Mouse (Mus musculus) MEL (cell line): Measurements from ENCODE around the gene Tex28. TPM values are rescaled to one million over a fixed set of nuclear protein-coding genes. Genes with fewer than 3 reads are reported as not detected.
"Not testable (repeated sequence)": the region's sequence is repeated elsewhere in the genome, so short reads cannot be mapped to it uniquely, and the experiment has no call there.

Experiments used
- DNase-seq: peaks from one replicate; pipeline ENCODE4 v3.0.0; 2011; ENCODE audit warnings: low read depth, low spot score
- H3K27ac ChIP-seq: 2 replicates; pipeline ENCODE4 v1.5.1; 2012; ENCODE audit warnings: low read depth, mild to moderate bottlenecking, control low read depth, low read length, moderate library complexity; ENCODE audit not compliant: control insufficient read depth
- H3K27me3 ChIP-seq, 2 experiments: fragments of 150-350 bp in 1 of 2; sonication (generic) in 1 of 2; 2 replicates each; pipeline ENCODE4 v1.6.1; 2012; ENCODE audit warnings: low read length in 2 of 2, mild to moderate bottlenecking in 2 of 2, improper control_type of control experiment in 1 of 2, moderate library complexity in 1 of 2; ENCODE audit not compliant: insufficient read depth in 2 of 2, control insufficient read depth in 1 of 2
- H3K36me3 ChIP-seq, 2 experiments: 2 replicates each; pipeline ENCODE4 v1.6.1; 2012 to 2014; ENCODE audit warnings: low read length in 2 of 2, improper control_type of control experiment in 1 of 2, inconsistent platforms in 1 of 2, mild to moderate bottlenecking in 1 of 2; ENCODE audit not compliant: insufficient read depth in 2 of 2, control insufficient read depth in 1 of 2
- H3K4me1 ChIP-seq, 2 experiments: fragments of 150-350 bp in 1 of 2; sonication (generic) in 1 of 2; 2 replicates each; pipeline ENCODE4 v1.6.1; 2012; ENCODE audit warnings: low read length in 2 of 2, improper control_type of control experiment in 1 of 2, mild to moderate bottlenecking in 1 of 2; ENCODE audit not compliant: insufficient read depth in 2 of 2, control insufficient read depth in 1 of 2
- H3K4me3 ChIP-seq, 2 experiments: fragments of 150-350 bp in 1 of 2; sonication (generic) in 1 of 2; 2 replicates each; pipeline ENCODE4 v1.5.1; 2012; ENCODE audit warnings: low read depth in 2 of 2, low read length in 2 of 2, mild to moderate bottlenecking in 2 of 2, moderate library complexity in 2 of 2, control low read depth in 1 of 2, improper control_type of control experiment in 1 of 2; ENCODE audit not compliant: control insufficient read depth in 1 of 2, insufficient read depth in 1 of 2
- H3K79me2 ChIP-seq: 2 replicates; pipeline ENCODE4 v1.6.1; 2012; ENCODE audit warnings: mild to moderate bottlenecking, low read length, moderate library complexity; ENCODE audit not compliant: control insufficient read depth, poor library complexity, insufficient read depth
- H3K9ac ChIP-seq: 2 replicates; pipeline ENCODE4 v1.6.1; 2012; ENCODE audit warnings: low read depth, mild to moderate bottlenecking, control low read depth, low read length, moderate library complexity; ENCODE audit not compliant: control insufficient read depth, poor library complexity, severe bottlenecking
- H3K9me3 ChIP-seq: fragments of 150-350 bp; sonication (generic); replicated peaks from 2 replicates; pipeline ENCODE4 v1.6.1; 2012; ENCODE audit warnings: mild to moderate bottlenecking, low read length, improper control_type of control experiment, moderate library complexity; ENCODE audit not compliant: insufficient read depth
- BHLHE40 ChIP-seq: IDR thresholded peaks from 2 replicates; pipeline ENCODE4 v1.6.1; 2012; ENCODE audit warnings: low read depth, mild to moderate bottlenecking, inconsistent platforms, low read length, improper control_type of control experiment, borderline replicate concordance
- CHD1 ChIP-seq: IDR thresholded peaks from 2 replicates; pipeline ENCODE4 v1.6.1; 2012; ENCODE audit warnings: low read depth, mild to moderate bottlenecking, inconsistent platforms, low read length, improper control_type of control experiment
- CHD2 ChIP-seq: IDR thresholded peaks from 2 replicates; pipeline ENCODE4 v1.6.1; 2011; ENCODE audit warnings: low read length, improper control_type of control experiment
- CTCF ChIP-seq, 3 experiments: IDR thresholded peaks in 2 of 3; conservative IDR thresholded peaks in 1 of 3; 2 replicates each; pipeline ENCODE4 v1.5.1; 2011 to 2012; ENCODE audit warnings: low read length in 3 of 3, low read depth in 2 of 3, mild to moderate bottlenecking in 2 of 3, improper control_type of control experiment in 1 of 3, inconsistent platforms in 1 of 3, mixed read lengths in 1 of 3, moderate library complexity in 1 of 3; ENCODE audit not compliant: control insufficient read depth in 1 of 3, insufficient read depth in 1 of 3, poor library complexity in 1 of 3, severe bottlenecking in 1 of 3
- EP300 ChIP-seq, 2 experiments: IDR thresholded peaks; 2 replicates each; pipeline ENCODE4 v1.6.1; 2011; ENCODE audit warnings: improper control_type of control experiment in 2 of 2, low read length in 2 of 2, low read depth in 1 of 2, mild to moderate bottlenecking in 1 of 2
- GABPA ChIP-seq: IDR thresholded peaks from 2 replicates; pipeline ENCODE4 v1.6.1; 2012; ENCODE audit warnings: low read depth, mild to moderate bottlenecking, inconsistent platforms, low read length, improper control_type of control experiment, moderate library complexity
- JUND ChIP-seq: IDR thresholded peaks from 2 replicates; pipeline ENCODE4 v1.6.1; 2011; ENCODE audit warnings: low read depth, mild to moderate bottlenecking, improper control_type of control experiment, low read length
- MAFK ChIP-seq: IDR thresholded peaks from 2 replicates; pipeline ENCODE4 v1.6.1; 2011; ENCODE audit warnings: low read depth, mild to moderate bottlenecking, low read length, improper control_type of control experiment, borderline replicate concordance
- MYB ChIP-seq: IDR thresholded peaks from 2 replicates; pipeline ENCODE4 v1.6.1; 2011; ENCODE audit warnings: mild to moderate bottlenecking, low read depth, low read length, improper control_type of control experiment
- MYC ChIP-seq: IDR thresholded peaks from 2 replicates; pipeline ENCODE4 v1.6.1; 2011; ENCODE audit warnings: low read depth, mild to moderate bottlenecking, low read length, improper control_type of control experiment, moderate library complexity
- NELFE ChIP-seq: IDR thresholded peaks from 2 replicates; pipeline ENCODE4 v1.6.1; 2011; ENCODE audit warnings: low read depth, low read length, improper control_type of control experiment
- SIN3A ChIP-seq: IDR thresholded peaks from 2 replicates; pipeline ENCODE4 v1.6.1; 2012; ENCODE audit warnings: low read length, improper control_type of control experiment, inconsistent platforms
- polyA plus RNA-seq, 2 experiments: library from polyadenylated mRNA; stranded (reverse) in 1 of 2; unstranded in 1 of 2; fragments of >175 nt in 1 of 2; fragments of >200 nt in 1 of 2; gene quantifications; 2 replicates each; pipeline versions ENCODE4 v1.2.1 to v1.2.4; 2012; ENCODE audit warnings: low replicate concordance in 2 of 2, low read depth in 1 of 2; ENCODE audit not compliant: insufficient read length in 2 of 2, insufficient read depth in 1 of 2, missing spikeins in 1 of 2
- total RNA-seq: library from RNA; depleted of rRNA; stranded (reverse); fragments of 300-350 nt; gene quantifications from 2 replicates; pipeline ENCODE4 v1.2.3, GENCODE M21; 2012

Tex28 gene
- total and polyA plus RNA-seq, 3 experiments, result not detected

DNA sequence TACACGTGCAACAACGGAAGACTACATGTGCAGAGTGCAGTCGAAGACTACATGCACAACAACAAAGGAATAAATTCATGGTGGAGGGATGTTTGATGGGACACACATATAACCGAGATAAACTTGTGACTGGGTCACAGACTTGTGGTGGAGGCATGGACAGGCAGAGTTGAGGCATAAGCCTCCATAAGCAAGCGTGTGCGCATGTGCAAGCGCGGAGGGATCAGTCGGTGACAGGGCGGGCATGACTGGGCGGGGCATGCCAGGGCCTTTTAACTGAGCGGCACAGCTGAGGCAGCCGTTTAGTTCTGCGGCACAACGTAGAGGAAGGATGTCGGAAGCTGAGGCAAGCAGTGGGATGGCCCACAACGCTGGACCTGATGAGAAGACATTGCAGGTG is 9.3 kb upstream of the Tex28 start, which contains the start of gene Tktl1:
Gene Tktl1, plus strand, starts transcription at position 301 of the 400 bp plus-strand sequence.
- Histone ChIP-seq H3K9ac (no peak within 1 kb of the TSS), H3K4me1 (no peaks in the 10 kb centered on the region), H3K9me3 (no peaks in the 10 kb centered on the region), H3K79me2 (no peaks in the 10 kb centered on the region), H3K27me3 (no peaks in the 10 kb centered on the region), H3K4me3 (no peak within 1 kb of the TSS), H3K36me3 (no peaks in the 10 kb centered on the region), H3K27ac (no peak within 1 kb of the TSS)
- DNase-seq, result no peak
- TF ChIP-seq CHD2 (no peak), EP300 (IDR thresholded peaks at IDR 0.05; ENCODE audit: low read depth in 1 of 2, low read length in 2 of 2) (no peak)

DNA sequence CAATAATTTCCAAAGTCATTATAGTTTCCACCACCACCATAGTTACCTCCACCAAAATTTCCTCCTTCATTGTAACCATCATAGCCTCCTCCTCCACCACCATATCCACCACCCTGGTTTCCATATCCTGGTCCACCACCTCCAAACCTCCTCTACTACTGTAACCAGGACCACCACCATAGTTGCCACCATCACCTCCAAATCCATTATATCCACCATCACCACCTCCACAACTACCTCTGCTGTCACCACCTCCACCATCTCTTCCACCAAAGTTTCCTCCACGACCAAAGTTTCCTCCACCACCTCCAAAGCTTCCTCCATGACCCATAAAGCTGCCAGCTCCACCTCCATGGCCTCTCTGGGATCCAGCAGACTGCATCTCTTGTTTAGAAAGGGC is 32.4 kb downstream of the Tex28 start, which contains the start of gene Mecp2:
Gene Mecp2, minus strand, starts transcription at position 101 of the 400 bp plus-strand sequence.
- not testable (repeated sequence) for DNase-seq, H3K27ac ChIP-seq, H3K9ac ChIP-seq, H3K4me3 ChIP-seq, H3K79me2 ChIP-seq, H3K4me1 ChIP-seq, H3K36me3 ChIP-seq, H3K9me3 ChIP-seq, H3K27me3 ChIP-seq

- H3K9me3 ChIP-seq, result no peaks in the 10 kb centered on the region
- H3K27me3 ChIP-seq, result no peaks in the 10 kb centered on the region; a peak in 3 of 4 replicates
- H3K4me3 ChIP-seq, result no peak within 1 kb of the TSS
- H3K79me2 ChIP-seq, result no peaks in the 10 kb centered on the region
- no peak within 1 kb of the TSS for H3K27ac ChIP-seq
- peaks cover 0 to 2% of the 10 kb centered on the region in 2 experiments; a peak in 1 of 4 replicates for H3K36me3 ChIP-seq
- no peak within 1 kb of the TSS for H3K9ac ChIP-seq
- no peak for DNase-seq
- no peaks in the 10 kb centered on the region for H3K4me1 ChIP-seq
- TF ChIP-seq CTCF (IDR thresholded peaks at IDR 0.05 in 2 of 3, conservative IDR thresholded peaks at IDR 0.05 in 1 of 3; ENCODE audit: control insufficient read depth in 1 of 3, insufficient read depth in 1 of 3, low read depth in 2 of 3, low read length in 3 of 3, poor library complexity in 1 of 3, severe bottlenecking in 1 of 3) (no peak), SIN3A (no peak), MYB (no peak), CHD1 (no peak), MAFK (no peak), GABPA (no peak), BHLHE40 (no peak), NELFE (no peak), JUND (no peak), MYC (no peak)
- TF ChIP-seq, all 39 proteins: peak for 0
Observed at GRCm38 (mm10) chrX:74127164-74127563, 40.5 kb downstream of the Tex28 start, which contains the start of gene Opn1mw. TSS of gene Opn1mw (plus strand) at chrX:74127464.
